Mouse (Mus musculus): ENCODE measurements around the gene BC030870. TPM values are rescaled to one million over a fixed set of nuclear protein-coding genes. Genes with fewer than 3 reads are reported as not detected.

BC030870 gene
- total and polyA plus RNA-seq, 3 experiments: not detected

- intact Hi-C loops (cut with DNase I): no loop called here
- TF ChIP-seq POLR2A (IDR thresholded peaks at IDR 0.05; ENCODE audit: insufficient read depth, low read depth, low read length): no peak
- no peak for TF ChIP-seq EP300 (IDR thresholded peaks at IDR 0.05; ENCODE audit: insufficient read depth, low read depth, low read length)
- TF ChIP-seq CTCF (IDR thresholded peaks at IDR 0.05): no peak
- H3K79me2 ChIP-seq (replicated peaks; ENCODE audit: control insufficient read depth, insufficient read depth, low read length): no peaks in the 10 kb centered on the region
- no peak overlapping the region for H3K27ac ChIP-seq
- H3K27me3 ChIP-seq (ENCODE audit: control insufficient read depth, insufficient read depth, low read length): no peaks in the 10 kb centered on the region
- WGBS: 79% methylated on average over 4 of the region's 4 CpGs
- no peaks in the 10 kb centered on the region for H3K36me3 ChIP-seq (ENCODE audit: control insufficient read depth, insufficient read depth, low read length)
- no peak overlapping the region for H3K9ac ChIP-seq (ENCODE audit: low read depth, low read length)
- H3K4me3 ChIP-seq: no peak overlapping the region
- no peak for DNase-seq
- no peaks in the 10 kb centered on the region for H3K4me1 ChIP-seq (ENCODE audit: control insufficient read depth, insufficient read depth, low read length)
Measured at GRCm38 (mm10) chr8:65068473-65068819, 60.9 kb downstream of the BC030870 start.

GRCm38 (mm10) chr8:65067694-65068472 lies 61.5 kb downstream of the BC030870 start:
- intact Hi-C loops (cut with DNase I): no loop called here
- 40% methylated on average over 10 of the region's 10 CpGs for WGBS
- Histone ChIP-seq H3K27me3 (ENCODE audit: control insufficient read depth, insufficient read depth, low read length) (no peaks in the 10 kb centered on the region), H3K9ac (ENCODE audit: low read depth, low read length) (no peak overlapping the region), H3K4me1 (ENCODE audit: control insufficient read depth, insufficient read depth, low read length) (no peaks in the 10 kb centered on the region), H3K79me2 (replicated peaks; ENCODE audit: control insufficient read depth, insufficient read depth, low read length) (no peaks in the 10 kb centered on the region), H3K27ac (no peak overlapping the region), H3K36me3 (ENCODE audit: control insufficient read depth, insufficient read depth, low read length) (no peaks in the 10 kb centered on the region), H3K4me3 (no peak overlapping the region)
- peak in 1 of 2 experiments; percentile 3 for DNase-seq
- no peak for TF ChIP-seq CTCF (IDR thresholded peaks at IDR 0.05)
- no peak for TF ChIP-seq EP300 (IDR thresholded peaks at IDR 0.05; ENCODE audit: insufficient read depth, low read depth, low read length)
- no peak for TF ChIP-seq POLR2A (IDR thresholded peaks at IDR 0.05; ENCODE audit: insufficient read depth, low read depth, low read length)

GRCm38 (mm10) chr8:65067031-65067430 lies 62.3 kb downstream of the BC030870 start:
- Histone ChIP-seq H3K27me3 (ENCODE audit: control insufficient read depth, insufficient read depth, low read length) (no peaks in the 10 kb centered on the region), H3K79me2 (replicated peaks; ENCODE audit: control insufficient read depth, insufficient read depth, low read length) (no peaks in the 10 kb centered on the region), H3K4me1 (ENCODE audit: control insufficient read depth, insufficient read depth, low read length) (no peaks in the 10 kb centered on the region), H3K27ac (no peak overlapping the region), H3K36me3 (ENCODE audit: control insufficient read depth, insufficient read depth, low read length) (no peaks in the 10 kb centered on the region), H3K4me3 (no peak overlapping the region), H3K9ac (ENCODE audit: low read depth, low read length) (no peak overlapping the region)
- DNase-seq: no peak
- WGBS: 94% methylated on average over 4 of the region's 4 CpGs
- intact Hi-C loops (cut with DNase I): no loop called here
- TF ChIP-seq EP300 (IDR thresholded peaks at IDR 0.05; ENCODE audit: insufficient read depth, low read depth, low read length): no peak
- TF ChIP-seq CTCF (IDR thresholded peaks at IDR 0.05): no peak
- no peak for TF ChIP-seq POLR2A (IDR thresholded peaks at IDR 0.05; ENCODE audit: insufficient read depth, low read depth, low read length)

- Histone ChIP-seq H3K79me2 (replicated peaks; ENCODE audit: control insufficient read depth, insufficient read depth, low read length) (no peaks in the 10 kb centered on the region), H3K4me1 (ENCODE audit: control insufficient read depth, insufficient read depth, low read length) (no peaks in the 10 kb centered on the region), H3K36me3 (ENCODE audit: control insufficient read depth, insufficient read depth, low read length) (no peaks in the 10 kb centered on the region), H3K27me3 (ENCODE audit: control insufficient read depth, insufficient read depth, low read length) (no peaks in the 10 kb centered on the region), H3K4me3 (no peak overlapping the region), H3K27ac (no peak overlapping the region), H3K9ac (ENCODE audit: low read depth, low read length) (no peak overlapping the region)
- intact Hi-C loops (cut with DNase I): no loop called here
- no peak for TF ChIP-seq POLR2A (IDR thresholded peaks at IDR 0.05; ENCODE audit: insufficient read depth, low read depth, low read length)
- TF ChIP-seq CTCF (IDR thresholded peaks at IDR 0.05): no peak
- TF ChIP-seq EP300 (IDR thresholded peaks at IDR 0.05; ENCODE audit: insufficient read depth, low read depth, low read length): no peak
- DNase-seq: no peak
- 93% methylated on average over 3 of the region's 3 CpGs for WGBS
Measured at GRCm38 (mm10) chr8:65065622-65066021, 63.7 kb downstream of the BC030870 start.

GRCm38 (mm10) chr8:65064071-65064470 lies 65.3 kb downstream of the BC030870 start:
- Histone ChIP-seq H3K4me1 (ENCODE audit: control insufficient read depth, insufficient read depth, low read length) (no peaks in the 10 kb centered on the region), H3K9ac (ENCODE audit: low read depth, low read length) (no peak overlapping the region), H3K27ac (no peak overlapping the region), H3K79me2 (replicated peaks; ENCODE audit: control insufficient read depth, insufficient read depth, low read length) (no peaks in the 10 kb centered on the region), H3K27me3 (ENCODE audit: control insufficient read depth, insufficient read depth, low read length) (no peaks in the 10 kb centered on the region), H3K4me3 (no peak overlapping the region), H3K36me3 (ENCODE audit: control insufficient read depth, insufficient read depth, low read length) (no peaks in the 10 kb centered on the region)
- intact Hi-C loops (cut with DNase I): no loop called here
- TF ChIP-seq EP300 (IDR thresholded peaks at IDR 0.05; ENCODE audit: insufficient read depth, low read depth, low read length): no peak
- TF ChIP-seq POLR2A (IDR thresholded peaks at IDR 0.05; ENCODE audit: insufficient read depth, low read depth, low read length): no peak
- TF ChIP-seq CTCF (IDR thresholded peaks at IDR 0.05): no peak
- 40% methylated on average over 2 of the region's 2 CpGs for WGBS
- DNase-seq: no peak

GRCm38 (mm10) chr8:65062195-65062594 lies 67.2 kb downstream of the BC030870 start:
- no peak overlapping the region for H3K4me3 ChIP-seq
- TF ChIP-seq EP300 (IDR thresholded peaks at IDR 0.05; ENCODE audit: insufficient read depth, low read depth, low read length): no peak
- no peak for TF ChIP-seq POLR2A (IDR thresholded peaks at IDR 0.05; ENCODE audit: insufficient read depth, low read depth, low read length)
- TF ChIP-seq CTCF (IDR thresholded peaks at IDR 0.05): no peak
- H3K36me3 ChIP-seq (ENCODE audit: control insufficient read depth, insufficient read depth, low read length): no peaks in the 10 kb centered on the region
- DNase-seq: no peak
- WGBS: 82% methylated on average over 4 of the region's 4 CpGs
- no peaks in the 10 kb centered on the region for H3K27me3 ChIP-seq (ENCODE audit: control insufficient read depth, insufficient read depth, low read length)
- H3K4me1 ChIP-seq (ENCODE audit: control insufficient read depth, insufficient read depth, low read length): no peaks in the 10 kb centered on the region
- H3K27ac ChIP-seq: no peak overlapping the region
- intact Hi-C loops (cut with DNase I): no loop called here
- H3K79me2 ChIP-seq (replicated peaks; ENCODE audit: control insufficient read depth, insufficient read depth, low read length): no peaks in the 10 kb centered on the region
- H3K9ac ChIP-seq (ENCODE audit: low read depth, low read length): no peak overlapping the region

Data from heart, adult 2 months (tissue).